Mouse (Mus musculus): ENCODE measurements around the gene Exog. TPM values are rescaled to one million over a fixed set of nuclear protein-coding genes. Genes with fewer than 3 reads are reported as not detected.

The Exog gene
- polyA plus RNA-seq, 1 experiment from 2014 or later, result 45.8 TPM

GRCm38 (mm10) chr9:119469691-119470353, 25.1 kb downstream of the Exog start:
- peaks cover 46% of the 10 kb centered on the region for H3K36me3 ChIP-seq (replicated peaks)
- WGBS, result 84% methylated on average over 8 of the region's 8 CpGs
- peaks cover 5% of the 10 kb centered on the region; the same call in 1 of the 2 replicates for H3K4me1 ChIP-seq
- no peak for ATAC-seq (ENCODE audit: low FRiP score)
- no peak overlapping the region for H3K9ac ChIP-seq
- no peak overlapping the region for H3K27ac ChIP-seq
- no peaks in the 10 kb centered on the region for H3K27me3 ChIP-seq
- no peak overlapping the region for H3K4me2 ChIP-seq
- H3K9me3 ChIP-seq, result no peaks in the 10 kb centered on the region
- H3K4me3 ChIP-seq (replicated peaks), result no peak overlapping the region

- ATAC-seq (ENCODE audit: low FRiP score), result no peak
- WGBS, result 85% methylated on average over 11 of the region's 11 CpGs
Measured at GRCm38 (mm10) chr9:119472412-119472918, 27.7 kb downstream of the Exog start.

GRCm38 (mm10) chr9:119473011-119473410, 28.3 kb downstream of the Exog start:
- H3K4me2 ChIP-seq, result no peak overlapping the region
- peaks cover 16% of the 10 kb centered on the region for H3K36me3 ChIP-seq (replicated peaks)
- peaks cover 7% of the 10 kb centered on the region; the same call in 1 of the 2 replicates for H3K4me1 ChIP-seq
- no peaks in the 10 kb centered on the region for H3K9me3 ChIP-seq
- no peak overlapping the region for H3K9ac ChIP-seq
- no peak for ATAC-seq (ENCODE audit: low FRiP score)
- 87% methylated on average over 1 of the region's 1 CpGs for WGBS
- H3K27ac ChIP-seq, result no peak overlapping the region
- no peak overlapping the region for H3K4me3 ChIP-seq (replicated peaks)
- no peaks in the 10 kb centered on the region for H3K27me3 ChIP-seq

More at GRCm38 (mm10) chr9:119472412-119472918, 27.7 kb downstream of the Exog start:
- Histone ChIP-seq H3K4me2 (no peak overlapping the region), H3K27ac (no peak overlapping the region), H3K9ac (no peak overlapping the region), H3K4me3 (replicated peaks) (no peak overlapping the region), H3K27me3 (no peaks in the 10 kb centered on the region), H3K36me3 (replicated peaks) (peaks cover 22% of the 10 kb centered on the region), H3K9me3 (no peaks in the 10 kb centered on the region), H3K4me1 (peaks cover 7% of the 10 kb centered on the region; the same call in 1 of the 2 replicates)

GRCm38 (mm10) chr9:119473608-119474164, 28.9 kb downstream of the Exog start:
- no peaks in the 10 kb centered on the region for H3K9me3 ChIP-seq
- 89% methylated on average over 9 of the region's 9 CpGs for WGBS
- no peak overlapping the region for H3K9ac ChIP-seq
- no peaks in the 10 kb centered on the region for H3K27me3 ChIP-seq
- H3K27ac ChIP-seq, result no peak overlapping the region
- no peak overlapping the region for H3K4me2 ChIP-seq
- no peak overlapping the region for H3K4me3 ChIP-seq (replicated peaks)
- H3K4me1 ChIP-seq, result peaks cover 7% of the 10 kb centered on the region; the same call in 1 of the 2 replicates
- H3K36me3 ChIP-seq (replicated peaks), result peaks cover 11% of the 10 kb centered on the region; the same call in 1 of the 2 replicates
- no peak for ATAC-seq (ENCODE audit: low FRiP score)

GRCm38 (mm10) chr9:119474717-119475611, 30.2 kb downstream of the Exog start:
- Histone ChIP-seq H3K27me3 (no peaks in the 10 kb centered on the region), H3K27ac (no peak overlapping the region), H3K9ac (no peak overlapping the region), H3K4me1 (peaks cover 7% of the 10 kb centered on the region; the same call in 1 of the 2 replicates), H3K4me3 (replicated peaks) (no peak overlapping the region), H3K9me3 (no peaks in the 10 kb centered on the region), H3K36me3 (replicated peaks) (peaks cover 4% of the 10 kb centered on the region; the same call in 1 of the 2 replicates), H3K4me2 (no peak overlapping the region)
- WGBS, result 72% methylated on average over 15 of the region's 15 CpGs
- no peak for ATAC-seq (ENCODE audit: low FRiP score)

- Histone ChIP-seq H3K9me3 (no peaks in the 10 kb centered on the region), H3K4me1 (peaks cover 7% of the 10 kb centered on the region; the same call in 1 of the 2 replicates), H3K9ac (no peak overlapping the region), H3K27me3 (no peaks in the 10 kb centered on the region), H3K36me3 (replicated peaks) (no peaks in the 10 kb centered on the region), H3K4me2 (no peak overlapping the region), H3K27ac (no peak overlapping the region), H3K4me3 (replicated peaks) (no peak overlapping the region)
- ATAC-seq (ENCODE audit: low FRiP score), result no peak
- WGBS, result 75% methylated on average over 6 of the region's 6 CpGs
Measured at GRCm38 (mm10) chr9:119477754-119478153, 33.0 kb downstream of the Exog start.

- Histone ChIP-seq H3K4me3 (replicated peaks) (no peak overlapping the region), H3K36me3 (replicated peaks) (no peaks in the 10 kb centered on the region)
Measured at GRCm38 (mm10) chr9:119478345-119478744, 33.6 kb downstream of the Exog start.

GRCm38 (mm10) chr9:119479297-119479696, 34.6 kb downstream of the Exog start:
- no peaks in the 10 kb centered on the region for H3K27me3 ChIP-seq
- H3K9ac ChIP-seq, result no peak overlapping the region
- H3K4me2 ChIP-seq, result no peak overlapping the region
- no peaks in the 10 kb centered on the region for H3K9me3 ChIP-seq
- no peaks in the 10 kb centered on the region for H3K36me3 ChIP-seq (replicated peaks)
- peaks cover 12% of the 10 kb centered on the region; the same call in 1 of the 2 replicates for H3K4me1 ChIP-seq
- 75% methylated on average over 8 of the region's 8 CpGs for WGBS
- H3K4me3 ChIP-seq (replicated peaks), result no peak overlapping the region
- H3K27ac ChIP-seq, result no peak overlapping the region
- ATAC-seq (ENCODE audit: low FRiP score), result no peak

More at GRCm38 (mm10) chr9:119478345-119478744, 33.6 kb downstream of the Exog start:
- Histone ChIP-seq H3K4me2 (no peak overlapping the region), H3K9ac (no peak overlapping the region), H3K27ac (no peak overlapping the region), H3K9me3 (no peaks in the 10 kb centered on the region), H3K27me3 (no peaks in the 10 kb centered on the region), H3K4me1 (peaks cover 7% of the 10 kb centered on the region; the same call in 1 of the 2 replicates)
- ATAC-seq (ENCODE audit: low FRiP score), result no peak
- 81% methylated on average over 11 of the region's 11 CpGs for WGBS

GRCm38 (mm10) chr9:119481612-119482011, 36.9 kb downstream of the Exog start:
- peaks cover 7% of the 10 kb centered on the region; the same call in 1 of the 2 replicates for H3K4me1 ChIP-seq
- ATAC-seq (ENCODE audit: low FRiP score), result no peak
- H3K4me3 ChIP-seq (replicated peaks), result no peak overlapping the region
- H3K27ac ChIP-seq, result no peak overlapping the region
- H3K4me2 ChIP-seq, result no peak overlapping the region
- no peaks in the 10 kb centered on the region; the same call in 1 of the 2 replicates for H3K36me3 ChIP-seq (replicated peaks)
- 87% methylated on average over 4 of the region's 4 CpGs for WGBS
- no peaks in the 10 kb centered on the region for H3K27me3 ChIP-seq
- H3K9me3 ChIP-seq, result no peaks in the 10 kb centered on the region
- no peak overlapping the region for H3K9ac ChIP-seq

GRCm38 (mm10) chr9:119483554-119484353, 39.0 kb downstream of the Exog start:
- H3K27me3 ChIP-seq, result no peaks in the 10 kb centered on the region
- no peak overlapping the region for H3K4me3 ChIP-seq (replicated peaks)
- 0 out of 2 replicates have a peak overlapping the region, but pooled peaks have one; percentile 19 for H3K27ac ChIP-seq
- no peak overlapping the region for H3K9ac ChIP-seq
- H3K4me1 ChIP-seq, result peaks cover 7% of the 10 kb centered on the region; the same call in 1 of the 2 replicates
- no peaks in the 10 kb centered on the region for H3K9me3 ChIP-seq
- no peak overlapping the region for H3K4me2 ChIP-seq
- WGBS, result 62% methylated on average over 23 of the region's 23 CpGs
- no peak for ATAC-seq (ENCODE audit: low FRiP score)
- H3K36me3 ChIP-seq (replicated peaks), result no peaks in the 10 kb centered on the region; the same call in 1 of the 2 replicates

- Histone ChIP-seq H3K36me3 (replicated peaks) (no peaks in the 10 kb centered on the region; the same call in 1 of the 2 replicates), H3K4me1 (peaks cover 7% of the 10 kb centered on the region; the same call in 1 of the 2 replicates), H3K4me2 (no peak overlapping the region), H3K27ac (no peak overlapping the region), H3K27me3 (no peaks in the 10 kb centered on the region), H3K9ac (no peak overlapping the region), H3K4me3 (replicated peaks) (no peak overlapping the region), H3K9me3 (no peaks in the 10 kb centered on the region)
- no peak for ATAC-seq (ENCODE audit: low FRiP score)
- WGBS, result 72% methylated on average over 9 of the region's 9 CpGs
Measured at GRCm38 (mm10) chr9:119484420-119484819, 39.7 kb downstream of the Exog start.
